Mouse (Mus musculus) embryonic fibroblast, embryonic 13.5 days (primary cell): ENCODE measurements at regions not wholly inside any gene's neighbourhood (a gene's known extent, or its start where the extent isn't known, plus 50 kb on each side); places are given as distances from the start of the nearest gene placed in this dataset.

Source experiments
- CTCF ChIP-seq: IDR thresholded peaks from 2 replicates; pipeline ENCODE4 v1.5.1; 2011; ENCODE audit warnings: mild to moderate bottlenecking, control low read depth, low read length, moderate library complexity, borderline replicate concordance; ENCODE audit not compliant: insufficient read depth
- POLR2A ChIP-seq: IDR thresholded peaks from 2 replicates; pipeline ENCODE4 v1.6.1; 2011; ENCODE audit warnings: low read depth, mild to moderate bottlenecking, control low read depth, low read length, moderate library complexity

GRCm38 (mm10) chr8:34305542-34306485, 194.3 kb upstream of the Gm10131 start:
- TF ChIP-seq POLR2A, result no peak
- no peak for TF ChIP-seq CTCF
